Mouse (Mus musculus): Measurements from ENCODE around the gene Calhm2.

GRCm38 (mm10) chr19:47088226-47088625, 49.9 kb downstream of the Calhm2 start:
- TF ChIP-seq CTCF (IDR thresholded peaks at IDR 0.05; ENCODE audit: extremely low read depth, insufficient read depth, low read length) (no peak), POLR2A (IDR thresholded peaks at IDR 0.05; ENCODE audit: extremely low read depth, insufficient read depth, low read length) (no peak)

Data from cortical plate, adult 2 months (tissue).